Mouse (Mus musculus) forebrain, embryonic 14.5 days (tissue): ENCODE data around the gene Pbx3. TPM values are rescaled to one million over a fixed set of nuclear protein-coding genes. Genes with fewer than 3 reads are reported as not detected.
A peak's percentile ranks its signal among the peaks of the same experiment; 100 is the strongest.

Source experiments
- ATAC-seq: fragments of 200-750 bp; cut with Nextera tagmentation; 2 replicates; pipeline ENCODE4 v1.8.0; 2017; ENCODE audit warnings: mild to moderate bottlenecking, moderate library complexity
- DNase-seq: peaks from one replicate; pipeline ENCODE4 v3.0.0-alpha.2; 2015; ENCODE audit warnings: low spot score
- H3K27ac ChIP-seq: fragments of 300-500 bp; sonication (generic); 2 replicates; pipeline ENCODE4 v1.5.1; 2014; ENCODE audit warnings: low read depth, mild to moderate bottlenecking, control low read depth, low read length, moderate library complexity
- H3K27me3 ChIP-seq: fragments of 300-500 bp; sonication (generic); replicated peaks from 2 replicates; pipeline ENCODE4 v1.6.1; 2014; ENCODE audit warnings: low read length, control low read depth, mixed read lengths; ENCODE audit not compliant: control insufficient read depth, insufficient read depth
- H3K36me3 ChIP-seq: fragments of 300-500 bp; sonication (generic); 2 replicates; pipeline ENCODE4 v1.6.1; 2014; ENCODE audit warnings: low read length, control low read depth; ENCODE audit not compliant: control insufficient read depth, insufficient read depth
- H3K4me1 ChIP-seq: fragments of 300-500 bp; sonication (generic); 2 replicates; pipeline ENCODE4 v1.6.1; 2014; ENCODE audit warnings: antibody characterized with exemption, low read length, control low read depth; ENCODE audit not compliant: control insufficient read depth, insufficient read depth
- H3K4me2 ChIP-seq: fragments of 300-500 bp; sonication (generic); 2 replicates; pipeline ENCODE4 v1.6.1; 2014; ENCODE audit warnings: mild to moderate bottlenecking, control low read depth, low read length
- H3K4me3 ChIP-seq: fragments of 300-500 bp; sonication (generic); 2 replicates; pipeline ENCODE4 v1.5.1; 2014; ENCODE audit warnings: low read depth, low read length, control low read depth
- H3K9ac ChIP-seq: fragments of 300-500 bp; sonication (generic); 2 replicates; pipeline ENCODE4 v1.6.1; 2014; ENCODE audit warnings: mild to moderate bottlenecking, low read length, control low read depth, moderate library complexity
- H3K9me3 ChIP-seq: fragments of 300-500 bp; sonication (generic); replicated peaks from 2 replicates; pipeline ENCODE4 v1.6.1; 2016; ENCODE audit warnings: low read length, control low read depth, mixed read lengths; ENCODE audit not compliant: control insufficient read depth
- WGBS: fragments of 180-500 bp; shearing (Covaris S2); extraction: QIAGEN DNeasy Blood & Tissue Kit; methylation state at CpG from one replicate; pipeline ENCODE4 v1.1.7; 2014; 5-methylcytosine and 5-hydroxymethylcytosine counted together
- polyA plus RNA-seq: library from polyadenylated mRNA; unstranded; fragments of >200 nt; fragmentation: Nextera tagmentation; extraction: Ambion mirVana; gene quantifications from 2 replicates; pipeline ENCODE4 v1.2.1, GENCODE M21; 2014

Pbx3 gene
- polyA plus RNA-seq = 60.3 and 61.9 TPM in 2 replicates

DNA sequence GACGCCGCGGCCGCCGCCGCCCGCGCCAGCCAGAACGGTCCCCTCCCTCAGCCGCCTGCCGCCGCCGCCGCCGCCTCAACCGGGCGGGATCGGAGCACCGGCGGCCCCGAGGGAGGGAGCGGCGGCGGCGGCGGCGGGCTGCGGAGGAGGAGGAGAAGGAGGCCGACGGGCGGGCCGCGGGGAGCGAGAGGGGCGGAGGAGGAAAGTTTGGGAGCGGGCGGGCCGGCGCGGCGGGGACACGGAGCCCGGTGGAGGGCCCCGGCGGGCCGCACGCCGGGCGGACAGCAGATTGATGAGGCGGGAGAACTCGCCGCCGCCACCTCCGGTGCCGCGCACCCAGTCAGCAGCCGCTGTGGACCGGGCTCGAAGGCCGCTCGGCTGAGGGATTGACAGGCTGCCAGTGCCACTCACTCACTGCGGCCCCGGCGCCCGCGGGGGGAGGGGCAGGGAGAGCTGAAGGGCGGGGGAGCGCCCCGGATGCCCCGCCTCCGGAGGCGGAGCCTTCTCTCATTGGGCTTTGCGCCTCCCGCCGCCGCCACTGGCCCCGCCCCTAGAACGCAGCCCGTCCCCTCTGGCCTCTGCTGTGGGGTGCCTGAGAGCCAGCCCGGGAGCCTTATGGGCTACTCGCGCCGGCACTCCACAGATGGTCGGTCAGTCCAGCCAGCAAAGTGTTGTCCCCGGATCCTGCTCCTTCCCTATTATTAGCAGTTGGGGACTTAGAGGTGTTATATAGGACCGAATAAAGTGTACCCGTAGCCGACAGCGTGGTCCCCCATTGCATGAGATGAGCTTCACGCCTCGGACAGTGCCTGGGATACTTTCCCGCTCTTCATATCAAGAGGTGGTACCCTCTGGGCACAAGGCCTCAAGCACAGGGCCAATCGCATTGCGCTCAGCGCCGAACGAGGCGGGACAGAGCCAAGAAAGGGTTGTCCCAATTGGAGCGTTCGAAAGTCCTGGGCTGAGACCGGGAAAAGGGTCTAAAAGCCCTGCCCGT lies at the start of gene Pbx3:
Gene Pbx3 (minus strand): TSS at position 838 of the 997 bp plus-strand sequence.
- H3K9ac ChIP-seq = peak within 1 kb of the TSS; percentile 82
- H3K27me3 ChIP-seq = no peaks in the 10 kb centered on the region
- peak within 1 kb of the TSS; percentile 93 for H3K4me2 ChIP-seq
- peak; percentile 91 for ATAC-seq
- DNase-seq = peak; percentile 96
- WGBS = under 1% methylated on average over 75 of the region's 102 CpGs
- no peaks in the 10 kb centered on the region for H3K9me3 ChIP-seq
- no peaks in the 10 kb centered on the region for H3K4me1 ChIP-seq
- no peaks in the 10 kb centered on the region for H3K36me3 ChIP-seq
- peak within 1 kb of the TSS; percentile 95 for H3K27ac ChIP-seq
- H3K4me3 ChIP-seq = peak within 1 kb of the TSS; percentile 86

DNA sequence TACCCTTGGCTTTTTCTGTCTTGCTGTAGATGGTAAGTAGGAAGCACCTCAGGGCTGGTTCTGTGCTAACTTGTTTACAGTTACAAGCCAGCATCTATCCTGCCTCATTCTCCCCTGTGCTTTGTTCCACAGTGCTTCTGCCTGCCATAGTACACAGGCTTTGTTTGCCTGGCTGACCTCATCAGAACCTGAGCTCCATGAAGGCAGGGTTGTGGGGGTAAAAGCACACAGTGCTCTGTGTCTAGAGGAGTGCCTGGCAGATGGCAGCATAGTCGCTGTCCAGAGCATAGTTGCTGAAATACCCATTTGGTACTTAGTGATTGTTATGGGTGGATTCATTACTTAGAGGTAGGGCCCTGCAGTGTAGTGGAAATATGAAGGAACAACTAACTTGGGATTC lies 47.3 kb upstream of the Pbx3 start:
- H3K27me3 ChIP-seq = no peaks in the 10 kb centered on the region
- no peak overlapping the region for H3K4me2 ChIP-seq
- no peak overlapping the region for H3K9ac ChIP-seq
- H3K27ac ChIP-seq = no peak overlapping the region
- H3K4me3 ChIP-seq = no peak overlapping the region
- DNase-seq (no peak), ATAC-seq (no peak)
- WGBS = 64% methylated on average over 1 of the region's 1 CpGs
- H3K36me3 ChIP-seq = 0 out of 2 replicates have a peak, but pooled peaks cover 5% of the 10 kb centered on the region
- no peaks in the 10 kb centered on the region for H3K4me1 ChIP-seq
- H3K9me3 ChIP-seq = no peaks in the 10 kb centered on the region

DNA sequence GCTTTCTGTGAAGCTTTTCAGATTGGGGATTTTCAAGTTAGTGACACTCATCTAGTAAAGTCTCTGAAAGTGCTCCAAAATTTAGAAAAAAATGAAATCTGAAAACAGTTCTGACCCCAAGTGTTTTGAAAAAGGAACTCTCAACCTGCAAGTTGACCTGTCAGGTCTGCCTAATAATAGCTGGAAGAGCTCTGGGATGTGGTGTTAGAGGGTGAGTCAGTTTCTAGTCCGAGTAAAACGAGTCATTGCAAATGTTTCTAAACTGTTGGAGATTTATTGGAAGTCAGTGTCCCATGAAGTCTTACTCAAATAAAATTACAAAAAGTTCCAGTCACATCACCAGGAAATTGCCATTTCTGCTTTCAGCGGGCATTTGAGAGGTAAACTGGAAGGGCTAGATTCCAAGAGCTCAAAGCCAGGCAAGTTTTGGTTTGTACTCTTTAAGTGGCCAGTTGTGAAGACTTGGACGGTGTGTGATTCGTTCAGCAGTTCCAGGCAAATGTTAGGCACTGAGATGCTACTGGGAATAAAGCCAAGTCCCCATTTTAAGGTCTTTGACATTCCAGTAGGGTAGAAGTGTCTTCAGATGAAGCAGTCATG lies 36.9 kb upstream of the Pbx3 start:
- 87% methylated on average over 5 of the region's 5 CpGs for WGBS
- no peaks in the 10 kb centered on the region for H3K36me3 ChIP-seq
- no peaks in the 10 kb centered on the region for H3K27me3 ChIP-seq
- H3K4me3 ChIP-seq = no peak overlapping the region
- H3K9me3 ChIP-seq = no peaks in the 10 kb centered on the region
- DNase-seq (no peak), ATAC-seq (no peak)
- peaks cover 6% of the 10 kb centered on the region; the same call in 1 of the 2 replicates for H3K4me1 ChIP-seq
- H3K27ac ChIP-seq = no peak overlapping the region
- no peak overlapping the region for H3K9ac ChIP-seq
- no peak overlapping the region for H3K4me2 ChIP-seq

DNA sequence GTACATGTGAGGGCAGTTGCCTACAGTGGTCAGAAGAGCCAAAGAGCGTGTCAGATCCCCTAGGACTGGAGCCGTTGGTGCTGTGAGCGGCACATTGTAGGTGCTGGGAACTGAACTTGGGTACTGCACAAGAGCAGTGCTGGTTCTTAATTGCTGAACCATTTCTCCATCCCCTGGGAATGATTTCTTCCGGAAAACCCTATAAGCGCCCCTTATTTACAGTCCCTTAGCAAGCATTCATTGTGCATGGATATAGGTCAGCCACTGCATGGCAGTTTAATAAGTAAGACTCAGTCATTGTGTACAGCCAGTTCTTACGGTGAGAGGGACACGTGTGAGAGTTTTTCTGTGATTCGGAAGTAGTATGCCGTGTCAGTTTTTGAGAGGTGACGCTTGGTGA lies 35.4 kb upstream of the Pbx3 start:
- Histone ChIP-seq H3K27ac (no peak overlapping the region), H3K27me3 (no peaks in the 10 kb centered on the region), H3K9ac (no peak overlapping the region), H3K4me1 (peaks cover 6% of the 10 kb centered on the region; the same call in 1 of the 2 replicates), H3K36me3 (no peaks in the 10 kb centered on the region), H3K9me3 (no peaks in the 10 kb centered on the region), H3K4me2 (no peak overlapping the region), H3K4me3 (no peak overlapping the region)
- no peak for DNase-seq
- WGBS = 91% methylated on average over 10 of the region's 10 CpGs
- no peak for ATAC-seq

DNA sequence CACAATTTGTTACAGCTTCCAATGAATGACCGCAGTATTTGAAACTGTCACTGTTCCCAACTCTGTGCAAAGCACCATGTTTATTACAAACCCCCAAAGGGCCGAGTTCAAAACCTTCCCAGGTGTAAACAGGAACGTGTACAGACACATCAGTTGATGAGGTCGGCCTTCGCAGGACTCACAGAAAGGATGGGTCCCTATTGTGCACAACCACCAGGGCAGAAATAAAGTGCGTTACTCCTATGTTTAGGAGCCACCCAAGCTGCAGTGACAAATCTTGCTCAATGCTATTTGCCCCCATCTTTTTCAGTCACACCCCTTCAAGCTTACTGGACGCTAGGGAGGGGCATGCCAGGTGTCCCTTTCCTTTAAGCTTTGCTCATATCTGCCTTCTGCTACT lies 34.7 kb upstream of the Pbx3 start:
- Histone ChIP-seq H3K4me2 (peak overlapping the region; percentile 74), H3K9me3 (no peaks in the 10 kb centered on the region), H3K27ac (no peak overlapping the region), H3K36me3 (no peaks in the 10 kb centered on the region), H3K9ac (peak overlapping the region; percentile 84), H3K27me3 (no peaks in the 10 kb centered on the region), H3K4me3 (peak overlapping the region; percentile 89), H3K4me1 (peaks cover 6% of the 10 kb centered on the region; the same call in 1 of the 2 replicates)
- DNase-seq (no peak), ATAC-seq (no peak)
- 24% methylated on average over 7 of the region's 7 CpGs for WGBS

DNA sequence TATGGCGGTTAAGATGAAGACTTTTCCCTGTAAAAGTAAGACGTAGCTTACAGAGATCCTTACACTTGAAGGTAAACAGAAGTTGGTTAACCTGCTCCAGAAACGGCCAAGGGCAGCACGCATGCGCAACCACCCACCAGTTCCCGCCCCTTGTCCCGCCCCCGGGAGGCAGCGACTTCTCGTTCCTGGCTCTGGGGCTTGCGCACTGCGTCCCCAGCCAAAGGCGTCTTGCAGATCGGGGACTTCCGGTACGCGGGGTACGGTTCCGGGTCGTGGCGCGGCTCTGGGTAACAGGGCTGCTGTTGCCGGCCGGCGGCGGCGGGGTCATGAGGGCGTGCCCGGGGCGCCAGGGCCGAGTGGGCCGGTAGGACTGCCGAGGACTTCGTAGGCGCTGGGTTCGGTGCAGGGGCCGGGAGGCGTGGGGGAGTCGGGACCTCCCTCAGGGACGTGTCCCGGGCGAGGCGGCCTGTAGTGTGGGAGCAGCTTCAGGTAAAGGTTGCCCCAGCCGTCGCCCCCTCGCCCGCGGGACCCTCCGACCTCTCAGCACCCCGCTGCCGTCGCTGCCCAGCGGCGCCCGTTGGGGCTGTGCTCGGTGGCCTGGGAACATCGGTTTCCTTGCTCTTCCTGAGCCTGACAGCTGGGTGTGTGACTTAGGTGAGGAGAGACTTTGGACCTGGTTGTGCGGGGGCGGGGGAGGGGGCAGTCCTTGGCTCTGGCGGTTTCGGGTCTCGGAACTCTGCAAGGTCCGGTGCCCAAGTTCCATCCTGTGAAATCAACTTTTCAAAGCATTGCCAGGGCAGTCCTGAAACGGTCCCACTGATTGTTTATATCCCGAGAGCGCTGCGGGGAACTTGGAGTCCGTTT lies 33.9 kb upstream of the Pbx3 start, which contains the start of gene Mapkap1:
Gene Mapkap1 (plus strand): TSS at position 171 of the 864 bp plus-strand sequence.
- Histone ChIP-seq H3K9ac (peak within 1 kb of the TSS; percentile 84), H3K4me2 (peak within 1 kb of the TSS; percentile 74), H3K9me3 (no peaks in the 10 kb centered on the region), H3K4me1 (peaks cover 6% of the 10 kb centered on the region; the same call in 1 of the 2 replicates), H3K27me3 (no peaks in the 10 kb centered on the region), H3K36me3 (no peaks in the 10 kb centered on the region), H3K4me3 (peak within 1 kb of the TSS; percentile 89), H3K27ac (peak within 1 kb of the TSS; percentile 27; the same call in 1 of the 2 replicates)
- WGBS = under 1% methylated on average over 68 of the region's 68 CpGs
- DNase-seq (peak; percentile 98), ATAC-seq (peak; percentile 99)

DNA sequence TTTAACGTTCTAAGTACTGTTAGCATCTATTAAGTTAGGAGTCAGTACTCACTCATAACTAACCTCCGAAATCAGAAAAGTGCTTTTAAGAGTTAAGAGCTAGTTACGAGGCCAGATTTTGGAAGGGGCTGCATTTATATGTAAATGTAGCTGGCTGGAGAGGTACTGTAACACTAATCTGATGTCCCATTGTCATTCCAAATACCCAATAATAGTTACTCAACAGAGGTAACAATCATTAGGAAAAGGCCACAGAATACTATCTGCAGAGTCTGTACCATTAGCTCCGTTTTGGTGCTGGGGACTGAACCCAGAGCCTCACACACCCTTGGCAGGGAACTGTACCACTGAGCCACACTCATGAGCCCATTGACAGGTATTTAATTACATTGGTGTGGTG lies 26.6 kb upstream of the Pbx3 start:
- Histone ChIP-seq H3K36me3 (no peaks in the 10 kb centered on the region), H3K27me3 (no peaks in the 10 kb centered on the region), H3K9ac (no peak overlapping the region), H3K27ac (no peak overlapping the region), H3K4me1 (no peaks in the 10 kb centered on the region), H3K4me2 (no peak overlapping the region), H3K9me3 (no peaks in the 10 kb centered on the region), H3K4me3 (no peak overlapping the region)
- 37% methylated on average over 4 of the region's 4 CpGs for WGBS
- ATAC-seq = no peak
- DNase-seq = no peak

DNA sequence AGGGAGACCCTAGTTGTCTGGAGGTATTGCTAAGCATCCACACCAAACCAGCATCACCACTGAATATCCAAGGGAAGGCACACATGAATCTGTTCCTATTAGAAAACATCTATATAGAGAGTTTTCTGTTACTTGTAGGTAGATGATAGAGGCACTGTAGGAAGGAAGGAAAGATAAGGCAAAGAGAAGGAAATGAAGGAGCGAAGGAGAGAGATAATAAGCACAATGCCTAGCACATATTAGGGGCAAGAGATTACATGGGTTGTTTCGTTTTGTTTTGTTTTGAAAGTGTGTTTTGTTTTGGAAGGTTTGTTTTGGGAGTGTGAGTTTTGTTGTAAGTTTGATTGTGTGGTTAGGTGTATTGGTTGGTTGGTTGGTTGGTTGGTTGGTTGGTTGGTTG lies 6.0 kb upstream of the Pbx3 start:
- no peak overlapping the region for H3K4me2 ChIP-seq
- no peak overlapping the region for H3K9ac ChIP-seq
- H3K27me3 ChIP-seq = no peaks in the 10 kb centered on the region
- DNase-seq (no peak), ATAC-seq (no peak)
- H3K4me3 ChIP-seq = no peak overlapping the region
- H3K9me3 ChIP-seq = no peaks in the 10 kb centered on the region
- WGBS = 89% methylated on average over 2 of the region's 2 CpGs
- H3K4me1 ChIP-seq = no peaks in the 10 kb centered on the region
- no peaks in the 10 kb centered on the region for H3K36me3 ChIP-seq
- H3K27ac ChIP-seq = no peak overlapping the region
